Mouse (Mus musculus): Measurements from ENCODE around the gene Gm21863.
"Not testable (repeated sequence)": the region's sequence is repeated elsewhere in the genome, so short reads cannot be mapped to it uniquely, and the experiment has no call there.

The Gm21863 gene

DNA sequence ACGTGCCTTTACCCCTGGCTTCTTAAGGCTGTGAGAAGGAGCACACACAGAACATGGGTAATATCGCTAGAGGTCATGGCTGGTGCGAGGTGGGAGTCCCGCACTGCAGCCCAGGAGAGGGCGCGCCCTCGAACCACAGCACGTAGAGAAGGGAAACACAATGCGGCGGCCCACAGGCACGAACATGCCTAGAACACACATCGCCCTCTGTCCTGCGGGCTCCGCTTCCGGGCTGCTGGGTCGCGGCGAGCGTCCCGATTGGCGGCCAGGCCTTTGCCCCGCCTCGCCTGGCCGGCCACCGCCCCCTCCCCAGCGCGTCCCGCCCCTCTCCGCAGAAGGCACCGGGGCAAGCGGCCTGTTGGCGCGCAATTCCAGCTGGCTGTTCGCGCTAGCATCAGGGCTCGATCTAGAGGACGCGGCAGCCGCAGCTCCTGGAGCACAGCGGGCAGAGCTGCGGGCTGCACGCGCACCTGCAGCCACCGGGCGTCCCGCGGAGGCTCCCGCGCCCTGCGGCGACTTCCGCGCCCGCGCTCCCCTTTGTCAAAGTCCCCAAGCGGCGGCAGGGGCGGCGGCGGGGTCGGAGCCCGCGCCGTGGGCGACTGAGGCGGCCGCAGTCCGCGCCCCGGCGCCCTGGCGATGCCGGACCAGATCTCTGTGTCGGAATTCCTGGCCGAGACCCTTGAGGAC, at the start of gene Gm21863:
TSS of gene Gm21863 (plus strand) at position 637 of the 687 bp plus-strand sequence.
- DNase-seq, result not testable (repeated sequence)

DNA sequence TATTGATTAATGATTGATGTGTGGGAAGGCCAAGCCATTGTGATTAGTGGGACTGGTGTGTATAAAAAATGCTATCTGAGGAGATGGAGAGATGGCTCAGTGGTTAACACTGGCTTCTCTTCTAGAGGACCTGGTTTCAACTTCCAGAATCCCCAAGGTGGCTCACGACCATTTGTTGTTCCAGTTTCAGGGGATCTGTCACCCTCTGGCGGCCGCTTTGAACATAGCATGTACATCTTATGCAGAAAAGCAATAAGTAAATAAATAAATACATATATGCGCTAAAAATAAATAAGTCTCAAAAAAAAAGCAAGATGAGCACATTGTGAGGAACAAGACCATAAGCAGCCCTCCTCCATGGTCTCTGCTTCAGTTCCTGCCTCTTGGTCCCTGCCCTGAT, 26.3 kb upstream of the Gm21863 start:
- peak; percentile 6 for DNase-seq

Data from kidney, adult 9 months (tissue).